Comparison of ENCODE assay signal across 9 mouse cellular contexts in genomic region chr15:57508242-57509184, GRCm38 (mm10). TPM values are rescaled to one million over a fixed set of nuclear protein-coding genes. Genes with fewer than 3 reads are reported as not detected.
DNase-seq lines count a peak whose midpoint lies in the region; ATAC-seq and TF ChIP-seq lines count a peak whose summit lies in the region.
"Had no signal": no experiment of that assay in that cellular context is flagged by ENCODE, and none has a peak within 500 bp of the region (broad histone marks: within the 10 kb centered on the region; RNA-seq: fewer than 3 reads in every experiment).

No protein-coding gene starts in this region.

- no peak overlapping the region for H3K4me3 ChIP-seq in forebrain, embryonic 15.5 days
- H3K4me3 ChIP-seq in hindbrain, embryonic 11.5 days (ENCODE audit: low read depth, low read length) = no peak overlapping the region
- no peak overlapping the region for H3K4me3 ChIP-seq in lung, postnatal 0 days (ENCODE audit: low read depth, low read length)
- H3K4me3 ChIP-seq: limb, embryonic 15.5 days had no signal

- TF ChIP-seq EP300 in lung, postnatal 0 days (IDR thresholded peaks at IDR 0.05) = no peak

- peak; percentile 46 for DNase-seq in Muller cell, postnatal 12 days (ENCODE audit: inconsistent ontology term)
- peak; percentile 64 for DNase-seq in cerebellum, adult 11 months
- DNase-seq in hindbrain, embryonic 11.5 days (ENCODE audit: low spot score) = peak; percentile 91
- peak; percentile 25 to 71 for DNase-seq in layer of hippocampus, adult 8-10 months (ENCODE audit: low spot score in 2 of 2)
- DNase-seq in lung, postnatal 0 days (ENCODE audit: low spot score) = peak; percentile 83
- DNase-seq in retina, embryonic 14.5 days (ENCODE audit: low spot score) = peak; percentile 93
- peak; percentile 44 for DNase-seq in urinary bladder, adult 2 months (ENCODE audit: low spot score)

- H3K4me1 ChIP-seq in forebrain, embryonic 15.5 days = peaks cover 10% of the 10 kb centered on the region; the same call in 1 of the 2 replicates
- H3K4me1 ChIP-seq in hindbrain, embryonic 11.5 days (replicated peaks; ENCODE audit: control insufficient read depth, insufficient read depth, low read length) = no peaks in the 10 kb centered on the region
- H3K4me1 ChIP-seq in lung, postnatal 0 days (ENCODE audit: insufficient read depth, low read depth, low read length) = no peaks in the 10 kb centered on the region

- 69% methylated on average over 11 of the region's 11 CpGs for WGBS in forebrain, embryonic 15.5 days
- 62% methylated on average over 11 of the region's 11 CpGs for WGBS in hindbrain, embryonic 11.5 days
- WGBS in lung, postnatal 0 days = 45% methylated on average over 11 of the region's 11 CpGs

- H3K9me3 ChIP-seq in forebrain, embryonic 15.5 days = peaks cover under 1% of the 10 kb centered on the region; the same call in 1 of the 2 replicates
- H3K9me3 ChIP-seq in hindbrain, embryonic 11.5 days (ENCODE audit: control insufficient read depth, low read length) = no peaks in the 10 kb centered on the region
- H3K9me3 ChIP-seq in lung, postnatal 0 days (ENCODE audit: low read length) = no peaks in the 10 kb centered on the region
- H3K9me3 ChIP-seq: limb, embryonic 15.5 days had no signal

- no peak overlapping the region for H3K9ac ChIP-seq in forebrain, embryonic 15.5 days (replicated peaks)
- no peak overlapping the region for H3K9ac ChIP-seq in hindbrain, embryonic 11.5 days (ENCODE audit: low read depth, low read length)
- no peak overlapping the region for H3K9ac ChIP-seq in lung, postnatal 0 days (replicated peaks; ENCODE audit: low read depth)
- H3K9ac ChIP-seq: limb, embryonic 15.5 days had no signal

- no peak overlapping the region for H3K4me2 ChIP-seq in forebrain, embryonic 15.5 days (replicated peaks)
- H3K4me2 ChIP-seq in hindbrain, embryonic 11.5 days (replicated peaks; ENCODE audit: low read depth, low read length) = no peak overlapping the region
- H3K4me2 ChIP-seq in lung, postnatal 0 days (replicated peaks; ENCODE audit: low read depth, low read length) = no peak overlapping the region
- H3K4me2 ChIP-seq: limb, embryonic 15.5 days had no signal

- peak; percentile 86 for TF ChIP-seq CTCF in lung, postnatal 0 days (IDR thresholded peaks at IDR 0.05)

- peak; percentile 93 for ATAC-seq in forebrain, embryonic 15.5 days (replicated peaks)
- ATAC-seq in hindbrain, embryonic 11.5 days (ENCODE audit: low FRiP score) = peak; percentile 84
- peak; percentile 59 for ATAC-seq in lung, postnatal 0 days

- no peaks in the 10 kb centered on the region for H3K36me3 ChIP-seq in forebrain, embryonic 15.5 days
- H3K36me3 ChIP-seq in hindbrain, embryonic 11.5 days (ENCODE audit: control insufficient read depth, insufficient read depth, low read length) = no peaks in the 10 kb centered on the region
- H3K36me3 ChIP-seq in lung, postnatal 0 days (ENCODE audit: insufficient read depth, low read length) = no peaks in the 10 kb centered on the region
- H3K36me3 ChIP-seq: limb, embryonic 15.5 days had no signal

- no peaks in the 10 kb centered on the region for H3K27me3 ChIP-seq in forebrain, embryonic 15.5 days
- no peaks in the 10 kb centered on the region for H3K27me3 ChIP-seq in hindbrain, embryonic 11.5 days (ENCODE audit: control insufficient read depth, insufficient read depth, low read length)
- H3K27me3 ChIP-seq in lung, postnatal 0 days (replicated peaks; ENCODE audit: insufficient read depth, low read length) = no peaks in the 10 kb centered on the region
- H3K27me3 ChIP-seq: limb, embryonic 15.5 days had no signal

- H3K27ac ChIP-seq in forebrain, embryonic 15.5 days (replicated peaks) = no peak overlapping the region
- no peak overlapping the region for H3K27ac ChIP-seq in hindbrain, embryonic 11.5 days (ENCODE audit: low read depth, low read length)
- H3K27ac ChIP-seq in lung, postnatal 0 days (ENCODE audit: low read length) = no peak overlapping the region
- H3K27ac ChIP-seq: limb, embryonic 15.5 days had no signal

RNA-seq across cellular contexts. Expression of gene Slc22a22, which starts 31.1 kb away (rescaled TPM):
- not detected in 2 replicates for polyA plus RNA-seq in forebrain, embryonic 15.5 days (2015; fragmentation: Nextera tagmentation; extraction: Ambion mirVana)
- not detected in 2 replicates for polyA plus RNA-seq in hindbrain, embryonic 11.5 days (2014; fragmentation: Nextera tagmentation; extraction: Ambion mirVana)
- total RNA-seq in layer of hippocampus, adult 8-10 months (2022) = not detected
- polyA plus RNA-seq in lung, postnatal 0 days (2015; fragmentation: Nextera tagmentation; extraction: Ambion mirVana) = 0.13 TPM in 1 of 2 replicates, not detected in the other
- 0.06 TPM in 1 of 2 replicates, not detected in the other for polyA plus RNA-seq in urinary bladder, adult 2 months (2012; rRNA removed)
- polyA plus RNA-seq: limb, embryonic 15.5 days had no signal
